8 mouse cellular contexts compared by ENCODE assay signal in the genomic region with DNA sequence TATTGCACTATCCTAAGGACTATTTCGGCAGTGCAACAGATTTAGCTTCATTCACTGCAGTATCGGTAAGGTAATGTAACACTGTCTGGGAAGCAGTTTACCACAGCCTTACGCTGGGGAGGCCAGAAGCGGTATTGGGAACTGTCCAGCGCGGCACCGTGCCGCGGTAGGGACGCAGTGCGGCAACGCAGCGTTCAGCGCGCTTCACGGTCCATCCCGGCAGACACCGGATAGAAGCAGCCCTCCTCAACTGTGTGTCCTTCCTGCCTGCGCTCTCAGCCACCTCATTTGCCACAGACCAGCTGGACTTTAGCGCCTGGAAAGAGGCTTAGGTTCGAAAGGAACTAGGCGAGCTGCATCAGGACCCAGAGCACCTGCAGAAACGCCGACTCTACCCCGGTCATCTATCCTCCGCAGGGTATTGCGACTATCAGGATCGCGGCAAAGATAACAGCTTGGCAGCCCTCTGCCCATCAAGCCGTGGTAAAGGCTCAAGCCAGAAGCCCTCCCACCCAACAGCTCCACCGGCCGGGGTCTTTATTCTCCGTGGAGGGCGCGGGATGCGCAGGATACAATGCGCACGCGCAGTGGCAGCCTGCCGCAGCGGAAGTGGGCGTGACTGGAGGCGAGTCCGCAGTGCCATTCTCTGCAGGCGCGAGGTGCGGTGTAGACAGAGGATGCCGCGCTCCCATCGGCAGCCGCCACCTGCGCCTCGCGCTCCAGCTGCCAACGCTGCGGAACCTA. TPM values are rescaled to one million over a fixed set of nuclear protein-coding genes. Genes with fewer than 3 reads are reported as not detected.
DNase-seq lines count a peak whose midpoint lies in the region; ATAC-seq lines count a peak whose summit lies in the region.

No protein-coding gene starts in this region.

- H3K9me3 ChIP-seq in hindbrain, embryonic 11.5 days (ENCODE audit: control insufficient read depth, low read length) = no peaks in the 10 kb centered on the region

- H3K9ac ChIP-seq in hindbrain, embryonic 11.5 days (ENCODE audit: low read depth, low read length) = peak overlapping the region; percentile 67

- no peaks in the 10 kb centered on the region for H3K4me1 ChIP-seq in hindbrain, embryonic 11.5 days (replicated peaks; ENCODE audit: control insufficient read depth, insufficient read depth, low read length)

- peak overlapping the region; percentile 51 for H3K4me2 ChIP-seq in hindbrain, embryonic 11.5 days (replicated peaks; ENCODE audit: low read depth, low read length)

- DNase-seq in R1 (ENCODE audit: low read depth, low spot score) = peak; percentile 88
- DNase-seq in cerebellum, postnatal 10 days = peak; percentile 92 to 94
- DNase-seq in frontal cortex, postnatal 10 days (ENCODE audit: low spot score in 2 of 2) = peak; percentile 78 to 82
- DNase-seq in hindbrain, embryonic 11.5 days (ENCODE audit: low spot score) = peak; percentile 87
- DNase-seq in layer of hippocampus, postnatal 25 days (ENCODE audit: extremely low spot score in 1 of 2, low spot score in 1 of 2) = peak; percentile 65 to 73
- peak; percentile 71 for DNase-seq in lung, postnatal 10 days
- DNase-seq in ovary, postnatal 36 days (ENCODE audit: low spot score) = peak; percentile 68
- DNase-seq in thymus, postnatal 10 days (ENCODE audit: low spot score in 2 of 2) = peak; percentile 76 to 79

- peak; percentile 85 for ATAC-seq in hindbrain, embryonic 11.5 days (ENCODE audit: low FRiP score)

- H3K4me3 ChIP-seq in hindbrain, embryonic 11.5 days (ENCODE audit: low read depth, low read length) = peak overlapping the region; percentile 43

- H3K27me3 ChIP-seq in hindbrain, embryonic 11.5 days (ENCODE audit: control insufficient read depth, insufficient read depth, low read length) = no peaks in the 10 kb centered on the region

- 49% methylated on average over 56 of the region's 56 CpGs for WGBS in hindbrain, embryonic 11.5 days

- peak overlapping the region; percentile 87 for H3K27ac ChIP-seq in hindbrain, embryonic 11.5 days (ENCODE audit: low read depth, low read length)

- peaks cover 7% of the 10 kb centered on the region; the same call in 1 of the 2 replicates for H3K36me3 ChIP-seq in hindbrain, embryonic 11.5 days (ENCODE audit: control insufficient read depth, insufficient read depth, low read length)

RNA-seq across cellular contexts. Expression of gene Mcmbp, which starts 52.3 kb away (rescaled TPM):
- 77.4 and 81.2 TPM in 2 replicates for polyA plus RNA-seq in hindbrain, embryonic 11.5 days (2014; fragmentation: Nextera tagmentation; extraction: Ambion mirVana)
- total RNA-seq in layer of hippocampus, postnatal 25 days (2021) = 10 to 100 TPM; 26.0 to 27.2 TPM

RNA-seq across cellular contexts. Expression of gene Sec23ip, which starts 56.8 kb away (rescaled TPM):
- 44.3 and 46.1 TPM in 2 replicates for polyA plus RNA-seq in hindbrain, embryonic 11.5 days (2014; fragmentation: Nextera tagmentation; extraction: Ambion mirVana)
- 10 to 100 TPM; 44.5 to 51.1 TPM for total RNA-seq in layer of hippocampus, postnatal 25 days (2021)

Comparison
In these comparisons a context has a peak if more than half of its experiments do, and no peak if none do; other contexts are left out.
1. Peak in every context shown above with its lines: DNase-seq, ATAC-seq, H3K4me3 ChIP-seq and H3K27ac ChIP-seq.